Mouse (Mus musculus) embryo, embryonic 11 days (tissue): ENCODE data around the gene Rtn3.
A peak's percentile ranks its signal among the peaks of the same experiment; 100 is the strongest.

Experiments used
- DNase-seq: peaks from one replicate; pipeline ENCODE4 v3.0.0-alpha.2; 2015

The Rtn3 gene

DNA sequence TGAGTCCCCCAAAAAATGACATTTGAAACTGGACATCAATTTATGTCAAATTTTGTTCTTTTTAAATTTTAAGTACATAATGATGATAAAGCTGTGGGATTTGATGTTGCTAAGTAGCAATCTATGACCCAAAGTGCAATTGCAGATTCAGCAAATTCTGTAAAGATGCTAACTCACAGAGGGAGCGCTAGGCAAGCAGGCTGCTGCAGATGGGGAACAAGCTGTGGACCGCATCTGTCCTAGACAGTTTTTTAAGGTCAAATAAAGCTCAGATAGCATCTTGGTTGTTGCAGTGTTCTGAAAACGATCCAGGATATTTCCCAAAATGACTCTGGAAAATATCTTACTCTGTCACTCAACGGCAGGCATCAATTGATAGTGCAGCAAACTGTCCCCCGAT is 995 bp upstream of the Rtn3 start:
- peak; percentile 6 for DNase-seq

DNA sequence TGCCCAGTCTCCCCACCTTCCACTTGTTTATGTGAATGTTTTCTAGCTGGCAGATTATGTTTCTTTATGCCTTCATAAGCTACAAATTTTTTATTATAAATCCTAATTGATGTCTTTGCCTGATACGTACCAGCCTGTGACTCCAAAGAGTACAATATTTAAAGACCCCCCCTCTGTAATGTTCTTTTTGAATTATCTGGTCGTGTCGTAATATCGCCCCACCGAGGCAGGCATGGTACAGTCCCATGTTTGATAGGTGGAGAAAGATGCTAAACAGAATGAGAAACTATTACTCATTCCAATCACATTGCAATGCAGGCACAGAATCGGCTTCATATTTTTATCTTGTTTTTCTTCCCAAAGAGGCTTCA is 416 bp upstream of the Rtn3 start:
- DNase-seq = peak; percentile 76

DNA sequence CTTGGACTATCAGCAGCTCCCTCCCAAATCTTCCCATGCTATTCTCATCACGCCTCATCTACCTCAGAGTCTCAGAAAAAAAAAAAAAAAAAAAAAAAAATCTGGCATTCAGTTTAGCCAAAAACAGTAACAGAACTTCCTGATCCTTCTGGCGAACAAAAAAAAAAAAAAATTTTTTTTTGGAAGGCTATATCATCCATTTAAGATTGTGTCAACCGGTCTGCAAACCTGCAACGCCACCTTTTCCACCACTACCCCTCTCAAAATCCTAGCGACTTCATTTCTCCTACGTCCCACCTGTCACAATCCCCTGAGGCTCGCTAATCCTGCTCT is 849 bp downstream of the Rtn3 start:
- no peak for DNase-seq

DNA sequence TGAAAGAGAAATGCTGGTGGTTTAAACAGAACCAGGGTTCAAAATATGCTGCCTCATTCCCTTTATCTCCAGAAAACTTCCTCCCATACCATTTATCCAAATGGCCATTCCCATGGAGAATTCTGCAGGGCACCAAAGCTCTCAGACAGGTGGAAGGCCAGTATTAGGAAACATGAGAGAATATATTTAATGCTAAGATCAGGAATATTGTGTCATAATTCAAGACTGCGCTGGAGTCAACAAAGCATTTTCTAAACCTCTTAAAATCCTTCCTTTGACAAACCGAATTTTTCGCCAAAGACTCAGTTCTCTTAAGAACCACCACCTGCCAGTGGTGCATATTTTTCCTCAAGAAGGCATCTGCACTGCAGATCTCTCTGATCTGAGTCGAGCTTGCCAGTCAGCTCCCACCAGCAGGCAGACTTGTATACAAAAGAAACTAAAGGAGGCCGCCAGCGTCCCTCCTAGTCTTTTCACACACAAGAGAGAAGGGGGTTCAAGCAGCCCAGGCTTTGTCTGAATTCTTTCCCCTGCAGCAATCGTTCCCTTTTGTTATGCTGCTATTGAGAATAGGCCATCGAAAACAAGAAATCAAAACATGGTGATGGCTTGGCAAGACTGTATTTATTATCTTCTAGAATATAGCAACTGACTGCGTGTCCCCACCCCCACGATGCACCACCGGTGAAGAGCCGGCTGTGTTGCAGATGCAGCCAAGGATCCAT is 1.4 kb downstream of the Rtn3 start:
- peak; percentile 70 for DNase-seq

DNA sequence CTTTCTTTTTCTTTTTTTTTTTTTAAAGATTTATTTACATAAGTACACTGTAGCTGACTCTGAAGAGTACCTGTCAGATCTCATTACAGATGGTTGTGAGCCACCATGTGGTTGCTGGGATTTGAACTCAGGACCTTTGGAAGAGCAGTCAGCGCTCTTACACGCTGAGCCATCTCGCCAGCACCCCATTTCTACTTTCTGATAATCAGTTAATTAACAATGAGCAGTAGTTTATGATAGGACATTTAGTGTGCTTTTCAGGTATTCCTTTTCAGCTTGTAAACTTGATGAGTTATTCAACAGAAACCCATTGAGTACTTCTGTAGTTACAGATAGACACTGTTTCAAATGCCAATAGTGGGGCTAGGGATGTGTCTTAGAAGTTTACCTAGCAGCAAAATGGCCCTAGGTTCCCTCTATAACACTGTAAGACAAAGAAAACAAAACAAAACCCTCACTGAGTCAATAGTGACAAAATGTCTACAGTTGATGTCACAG is 3.3 kb downstream of the Rtn3 start:
- no peak for DNase-seq

DNA sequence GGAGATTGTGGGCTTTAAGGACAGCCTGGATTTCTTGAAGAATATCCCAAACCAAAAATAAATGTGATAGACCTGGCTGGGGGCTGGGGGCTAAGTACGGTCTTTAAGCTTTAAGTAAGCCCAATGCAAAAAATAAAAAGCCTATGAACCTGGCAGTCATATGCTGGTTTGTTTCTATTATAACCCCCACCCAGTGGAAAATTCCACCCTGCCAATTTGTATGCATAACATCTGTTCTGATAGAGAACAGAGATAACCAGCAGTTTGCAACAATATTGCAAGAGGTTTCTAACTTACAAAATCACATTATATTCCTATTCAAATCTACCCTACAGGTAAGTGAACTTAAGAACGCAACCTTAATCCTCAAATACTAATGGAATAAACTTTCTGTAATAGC is 12.4 kb downstream of the Rtn3 start:
- DNase-seq = no peak

DNA sequence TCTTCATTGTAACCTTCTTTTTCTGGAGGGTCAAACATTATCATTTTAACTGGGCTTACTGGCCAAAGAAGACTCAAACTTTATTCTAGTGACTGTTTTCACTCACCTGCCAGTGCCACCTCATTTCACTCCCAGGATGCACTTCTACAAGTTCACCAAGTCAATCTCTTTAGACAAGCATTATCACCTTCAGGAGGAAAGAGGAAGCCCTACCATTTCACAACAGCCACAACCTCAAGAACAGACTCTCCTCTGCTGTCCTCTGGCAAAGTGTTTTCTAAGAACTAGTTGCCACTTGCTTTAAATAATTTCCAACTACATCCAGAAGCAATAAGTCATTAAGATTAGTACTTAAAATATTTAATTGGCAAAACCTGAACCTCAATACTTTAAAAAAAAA is 15.2 kb downstream of the Rtn3 start:
- DNase-seq = no peak

DNA sequence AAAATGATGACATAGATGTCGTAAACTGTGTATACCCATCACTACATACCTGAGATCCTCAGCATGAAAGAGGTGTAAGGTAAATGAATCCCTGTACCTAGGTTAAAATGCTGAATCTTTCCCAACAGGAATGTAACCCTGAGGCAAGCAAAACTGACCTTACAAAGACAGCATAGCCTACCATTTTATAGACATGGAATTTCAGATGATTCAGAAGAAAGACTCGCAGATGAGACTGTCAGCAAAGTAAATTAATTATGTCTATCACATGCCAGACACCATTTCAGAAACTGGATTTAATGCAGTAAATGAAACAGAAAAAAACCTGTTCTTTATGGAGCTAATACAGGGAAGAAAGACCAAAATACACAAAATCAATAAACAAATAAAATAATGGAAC is 23.7 kb downstream of the Rtn3 start:
- no peak for DNase-seq

DNA sequence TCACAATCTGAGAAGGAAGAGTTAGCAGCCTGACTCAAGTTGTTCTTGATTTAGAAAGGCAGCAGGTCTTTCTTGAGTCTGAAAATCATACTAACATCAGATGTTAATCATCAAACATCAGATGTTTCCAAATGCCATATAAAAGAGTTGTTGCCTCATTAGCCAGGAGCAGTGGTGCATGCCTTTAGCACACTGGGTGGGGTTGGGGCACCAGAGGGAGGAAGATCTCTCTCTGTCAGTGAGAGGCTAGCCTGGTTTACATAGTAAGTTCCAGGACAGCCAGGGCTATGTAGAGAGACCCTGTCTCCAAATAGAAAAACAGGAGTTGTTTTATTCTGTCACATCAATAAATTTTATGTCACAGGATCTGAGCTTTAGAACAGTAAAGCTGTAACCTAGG is 24.2 kb downstream of the Rtn3 start:
- DNase-seq = no peak

DNA sequence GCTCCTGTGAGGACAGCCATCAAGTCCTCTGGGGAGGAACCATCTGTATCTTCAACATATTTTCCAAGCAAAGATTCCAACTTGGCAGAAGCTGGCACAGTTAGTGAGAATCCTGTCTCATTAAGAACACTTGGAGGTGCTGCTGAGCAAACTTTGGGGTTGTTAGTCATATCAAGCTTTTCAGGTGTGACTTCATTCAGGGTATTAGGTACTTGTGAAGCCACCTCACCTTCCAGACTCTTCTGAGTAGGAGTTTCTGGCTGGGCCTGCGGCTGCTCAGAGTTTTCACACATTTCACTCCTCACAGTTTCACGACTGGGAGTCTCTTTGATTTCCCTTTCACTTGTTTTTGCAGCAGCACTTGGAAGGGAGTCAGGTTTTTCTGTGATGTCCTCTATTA is 26.3 kb downstream of the Rtn3 start:
- DNase-seq = no peak

DNA sequence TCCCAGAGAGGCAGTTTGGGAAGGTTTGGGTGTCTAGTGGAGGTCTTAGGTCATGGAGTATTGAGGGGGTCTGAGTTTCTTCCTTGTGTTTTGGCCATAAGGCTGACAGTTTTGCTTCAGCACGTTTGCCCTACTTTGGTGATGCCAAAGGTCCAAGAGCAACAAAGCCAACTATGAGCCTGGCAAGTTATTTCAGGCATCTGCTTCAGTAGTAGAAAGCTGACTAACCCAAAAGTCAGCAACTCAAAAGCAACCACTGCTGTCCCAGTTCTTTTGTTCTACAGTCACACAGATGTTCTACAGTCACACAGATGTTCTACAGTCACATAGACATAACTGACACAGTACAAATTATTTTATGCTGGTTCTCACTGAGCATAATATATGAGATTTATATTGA is 37.5 kb downstream of the Rtn3 start:
- no peak for DNase-seq

DNA sequence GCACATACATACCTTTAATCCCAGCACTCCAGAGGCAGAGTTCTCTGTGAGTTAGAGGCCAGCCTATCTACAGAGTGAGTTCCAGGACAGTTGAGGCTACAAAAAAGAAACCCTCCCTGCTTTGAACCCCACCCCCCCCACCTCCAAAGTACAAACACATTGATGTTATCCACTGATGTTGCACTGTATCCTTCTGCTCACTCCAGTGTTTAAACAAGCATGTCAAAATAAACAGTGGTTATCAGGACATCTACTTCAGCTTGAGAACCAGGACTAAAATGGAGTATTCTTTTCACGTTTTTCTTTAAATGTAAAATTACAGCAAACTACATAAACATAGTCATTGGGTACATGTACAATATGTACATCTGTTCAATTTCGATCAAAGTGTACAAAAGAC is 38.0 kb downstream of the Rtn3 start:
- no peak for DNase-seq

DNA sequence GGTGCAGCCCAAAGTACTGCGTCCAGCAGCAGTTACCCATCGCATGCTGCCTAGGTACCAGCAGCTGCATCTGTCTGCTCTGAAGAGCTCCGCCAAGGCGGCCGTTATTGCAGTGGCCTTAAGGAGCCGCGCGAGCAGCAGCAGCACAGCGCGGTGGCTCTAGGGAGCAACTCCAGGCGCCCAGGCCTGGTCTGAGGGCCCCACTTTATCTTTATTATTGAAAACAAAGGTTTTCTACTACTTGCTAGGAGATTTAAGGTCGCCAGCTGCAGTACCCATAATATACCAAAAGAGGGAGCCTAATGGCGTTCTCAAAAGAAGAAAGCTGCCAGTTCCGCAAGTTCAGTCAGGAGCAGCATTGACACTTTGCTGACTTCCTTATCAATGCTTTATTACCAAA is 41.6 kb downstream of the Rtn3 start:
- peak; percentile 79 for DNase-seq

DNA sequence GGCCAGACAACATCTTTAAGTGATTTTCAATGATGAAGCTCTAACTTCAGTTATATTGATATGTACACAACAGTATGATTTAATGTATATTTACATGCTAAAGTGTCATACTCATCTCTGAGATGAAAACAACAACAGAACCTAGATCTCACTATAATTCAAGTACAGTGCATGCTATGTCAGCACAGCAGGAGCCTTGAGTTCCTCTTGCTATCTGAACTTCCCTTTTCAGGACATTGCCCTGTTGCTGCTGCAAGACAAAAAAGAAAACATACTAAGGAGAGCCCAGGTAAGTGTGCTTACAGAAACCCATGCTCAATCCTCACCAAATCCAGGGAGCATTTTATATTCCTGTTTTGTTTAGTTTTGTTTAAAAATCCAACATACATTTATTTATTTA is 44.8 kb downstream of the Rtn3 start:
- DNase-seq = no peak

DNA sequence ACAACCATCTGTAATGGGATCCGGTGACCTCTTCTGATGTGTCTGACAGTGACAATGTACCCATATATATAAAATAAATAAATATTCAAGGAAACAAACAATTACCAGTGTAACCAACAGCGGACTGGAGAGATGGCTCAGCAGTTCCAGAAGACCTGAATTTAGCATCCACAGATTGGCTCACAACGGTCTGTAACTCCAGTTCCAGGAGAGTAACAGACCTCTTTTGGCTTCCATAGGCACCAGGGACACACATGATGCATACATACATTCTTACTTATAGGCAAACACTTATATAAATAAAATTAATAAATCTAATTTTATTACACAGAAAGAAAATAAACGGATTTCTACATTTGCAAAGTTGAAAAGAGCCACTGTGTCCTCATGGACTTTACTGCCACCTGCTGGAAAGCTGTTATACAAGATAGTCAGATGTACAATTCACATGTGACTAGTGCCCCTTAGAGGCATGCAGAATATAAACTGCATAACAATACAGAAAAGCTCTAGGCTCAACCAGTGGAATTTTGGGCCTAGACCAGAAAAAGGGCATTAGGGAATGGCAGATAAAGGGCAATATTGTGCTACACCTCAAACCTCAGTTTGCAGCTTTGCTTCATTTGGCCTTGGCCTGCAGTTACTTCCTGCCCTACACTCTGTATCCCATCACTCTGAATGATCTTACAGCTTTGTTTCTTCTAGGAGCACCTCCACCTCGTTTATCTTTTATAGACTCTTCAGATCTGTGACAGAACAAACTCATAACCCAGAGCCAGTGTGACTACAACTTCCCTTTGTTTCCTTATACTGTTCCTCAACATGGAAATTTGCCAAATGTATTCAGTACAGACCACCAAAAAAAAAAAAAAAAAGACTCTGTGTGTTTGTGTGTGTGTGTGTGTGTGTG is 46.8 kb downstream of the Rtn3 start:
- DNase-seq = peak; percentile 83

DNA sequence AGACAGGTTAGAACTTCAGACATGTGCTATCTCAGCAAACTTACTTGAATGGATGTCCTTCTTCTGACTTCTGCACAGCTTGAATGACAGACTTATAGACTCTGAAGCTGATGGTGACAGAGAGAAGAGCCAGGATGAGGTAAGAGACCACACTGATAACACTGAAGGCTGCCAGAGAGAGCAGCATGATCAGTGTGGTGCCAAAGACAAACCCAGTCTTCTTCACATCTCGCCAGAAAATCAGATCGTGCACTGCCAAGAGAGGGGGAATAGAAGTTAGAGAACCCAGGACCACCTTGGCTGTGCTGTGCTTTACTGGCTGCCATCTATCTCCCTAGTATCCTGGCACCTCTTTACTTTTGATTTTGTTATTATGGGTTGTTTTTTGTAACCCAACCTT is 48.2 kb downstream of the Rtn3 start:
- no peak for DNase-seq

DNA sequence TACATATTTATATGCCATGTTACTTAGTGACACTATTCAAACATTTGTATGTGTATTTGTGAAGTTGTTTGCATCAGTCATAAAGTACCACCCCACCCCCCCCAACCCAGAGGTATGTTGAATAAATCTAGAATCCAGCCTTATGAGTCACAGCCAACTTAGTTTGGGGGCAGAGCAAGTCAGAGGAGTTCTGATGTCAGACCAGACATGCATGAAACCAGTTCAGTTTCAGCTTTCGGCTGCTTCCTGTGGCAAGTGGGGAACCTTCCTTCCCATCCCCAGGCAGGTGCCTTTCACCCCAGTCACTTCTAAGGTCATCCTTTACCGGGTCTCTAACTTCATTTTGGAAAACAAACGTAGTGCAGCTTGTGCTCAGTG is 57.7 kb downstream of the Rtn3 start:
- DNase-seq = peak; percentile 17

DNA sequence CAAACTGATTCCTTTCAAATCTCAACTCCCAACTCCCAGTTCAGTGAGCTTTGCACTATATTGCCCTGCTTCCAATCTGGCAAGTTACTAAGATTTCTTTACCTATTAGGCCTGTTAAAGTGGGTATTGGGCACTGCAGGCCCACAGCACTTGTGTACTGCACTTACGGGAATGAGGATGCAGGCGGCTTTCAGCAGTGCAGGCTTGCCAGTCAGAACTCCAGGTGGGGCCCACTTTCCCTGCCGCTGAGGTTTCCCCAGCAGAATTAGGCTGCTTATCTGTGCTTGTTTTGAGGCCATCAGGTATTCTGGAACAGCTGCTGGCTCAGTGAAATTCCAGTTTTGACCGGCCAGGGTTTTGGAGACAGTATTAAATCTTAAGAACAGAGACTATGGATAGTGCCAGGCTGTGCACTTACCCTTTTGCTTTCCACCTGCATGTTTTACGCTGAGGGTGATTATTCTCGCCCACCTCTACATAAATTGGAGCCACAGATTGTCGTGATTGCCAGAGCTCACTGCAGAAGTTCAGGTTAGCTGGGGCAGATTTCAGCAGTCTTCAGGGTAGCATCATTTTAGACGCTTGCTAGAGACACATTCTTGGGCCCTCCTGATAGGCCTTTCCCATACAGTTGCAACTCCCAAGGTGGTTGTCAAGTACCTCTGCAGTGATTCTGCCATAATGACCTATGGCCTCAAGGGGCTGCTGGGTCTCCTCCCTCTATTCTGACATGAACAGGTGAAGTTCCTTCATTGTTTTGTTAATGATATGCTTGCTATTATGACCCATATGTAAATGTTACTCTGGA is 58.3 kb downstream of the Rtn3 start:
- peak; percentile 9 for DNase-seq

DNA sequence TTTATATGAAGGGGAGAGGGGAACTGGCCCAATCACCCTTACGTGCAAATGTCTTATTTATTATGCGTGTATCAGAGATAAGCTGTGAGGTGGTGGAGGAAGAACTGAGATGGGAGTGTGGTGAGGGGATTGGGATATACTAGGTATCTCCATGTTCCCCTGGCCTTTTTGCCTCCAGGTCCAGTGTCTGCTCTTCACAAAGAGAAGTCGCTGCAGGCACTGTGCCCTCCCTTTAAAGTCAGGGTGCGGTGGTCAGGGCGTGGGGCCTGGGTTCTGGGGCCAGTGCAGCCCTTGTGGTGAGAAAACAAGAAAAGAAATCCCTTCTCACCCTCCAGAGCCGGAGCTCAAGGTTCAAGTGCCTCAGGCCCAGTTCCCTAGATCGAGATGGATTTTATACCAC is 59.0 kb downstream of the Rtn3 start:
- peak; percentile 8 for DNase-seq

DNA sequence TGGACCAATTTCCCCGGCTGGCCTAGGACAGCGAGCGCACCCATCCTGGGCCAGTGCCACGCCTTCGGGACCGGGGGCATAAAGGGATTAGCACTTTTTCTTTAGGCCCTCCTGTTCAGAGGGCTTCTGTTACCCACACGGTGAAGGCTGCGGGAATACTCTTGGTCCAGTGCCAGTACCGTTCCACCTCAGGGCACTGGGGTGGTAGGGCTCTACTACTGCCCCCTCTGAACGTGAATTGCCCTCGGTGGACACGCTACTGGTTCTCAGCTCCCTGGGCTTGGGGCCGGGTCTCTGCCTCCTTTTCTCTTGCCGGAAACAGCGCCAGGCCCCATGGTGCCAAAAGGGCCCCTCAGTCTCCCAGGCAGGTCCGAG is 59.4 kb downstream of the Rtn3 start:
- DNase-seq = no peak

DNA sequence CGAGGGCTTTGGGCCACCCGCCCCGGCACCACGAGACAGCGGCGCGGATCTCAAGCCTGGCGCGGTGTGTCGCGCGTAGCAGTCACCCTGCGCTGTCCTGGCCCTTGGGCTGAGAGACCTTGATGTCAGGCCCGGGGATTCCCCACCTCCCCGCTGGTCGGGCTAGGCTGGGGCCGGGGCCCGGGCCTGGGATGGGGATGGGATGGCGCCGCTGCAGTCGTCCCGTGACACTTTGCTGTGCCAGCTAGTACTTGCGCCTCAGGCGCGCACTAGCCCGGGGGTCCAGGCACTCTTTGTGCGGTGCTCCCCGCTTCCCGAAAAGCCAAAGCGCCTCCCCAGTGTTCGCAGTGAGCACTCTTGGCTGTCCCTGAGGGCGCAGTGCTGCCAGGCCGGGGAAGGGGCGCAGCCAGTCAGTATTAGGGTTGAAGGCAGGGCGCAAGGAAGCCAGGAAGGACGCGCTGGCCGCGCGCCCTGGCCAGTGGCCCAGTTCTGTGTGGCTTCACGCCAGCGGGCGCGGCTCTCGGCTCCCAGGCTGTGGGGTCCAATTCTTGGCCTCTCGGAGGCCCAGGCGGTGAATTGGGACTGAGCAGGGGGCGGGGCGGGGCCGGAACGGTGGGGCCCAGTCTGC is 59.9 kb downstream of the Rtn3 start:
- peak; percentile 55 for DNase-seq

DNA sequence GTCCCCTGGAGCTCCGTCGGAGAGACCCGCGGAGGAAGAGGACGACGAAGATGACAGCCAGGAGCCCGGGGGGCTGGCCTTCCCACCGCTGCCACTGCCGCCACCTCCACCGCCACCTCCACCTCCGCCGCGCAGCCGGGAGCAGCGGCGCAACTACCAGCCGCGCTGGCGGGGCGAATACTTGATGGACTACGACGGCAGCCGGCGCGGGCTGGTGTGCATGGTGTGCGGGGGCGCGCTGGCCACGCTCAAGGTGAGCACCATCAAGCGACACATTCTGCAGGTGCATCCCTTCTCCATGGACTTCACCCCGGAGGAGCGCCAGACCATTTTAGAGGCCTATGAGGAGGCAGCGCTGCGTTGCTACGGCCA is 60.4 kb downstream of the Rtn3 start:
- no peak for DNase-seq
